Mouse (Mus musculus) cortical plate, adult 2 months (tissue): ENCODE results near the gene Eid1.

Experiments used
- CTCF ChIP-seq: fragments of 200-500 bp; IDR thresholded peaks from 2 replicates; pipeline ENCODE4 v1.5.1; 2011; ENCODE audit warnings: mild to moderate bottlenecking, control low read depth, low read length; ENCODE audit not compliant: insufficient read depth; ENCODE audit errors: extremely low read depth
- POLR2A ChIP-seq: fragments of 200-500 bp; IDR thresholded peaks from 2 replicates; pipeline ENCODE4 v1.6.1; 2011; ENCODE audit warnings: mild to moderate bottlenecking, low read length, control low read depth; ENCODE audit not compliant: insufficient read depth; ENCODE audit errors: extremely low read depth

DNA sequence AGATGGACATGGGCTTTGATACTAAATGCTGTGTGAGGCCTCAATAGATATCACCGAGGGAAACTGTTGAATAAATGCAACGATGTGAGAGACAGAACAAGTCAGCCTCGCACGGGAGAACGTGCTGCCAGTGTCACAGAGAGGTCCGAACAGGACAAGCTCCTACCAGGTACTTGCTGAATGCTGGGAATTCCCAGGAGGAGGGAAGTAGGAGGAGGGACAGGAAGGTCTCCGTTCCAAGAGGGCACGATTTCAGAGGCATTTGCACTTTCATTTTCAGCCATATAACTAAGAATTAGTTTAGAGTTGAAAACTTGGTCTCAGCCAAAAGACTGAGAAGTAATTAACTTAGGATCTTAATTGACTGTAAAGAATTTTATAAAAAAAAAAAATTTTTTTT lies 21.3 kb upstream of the Eid1 start:
- TF ChIP-seq CTCF (no peak), POLR2A (no peak)
